In the genomic region with DNA sequence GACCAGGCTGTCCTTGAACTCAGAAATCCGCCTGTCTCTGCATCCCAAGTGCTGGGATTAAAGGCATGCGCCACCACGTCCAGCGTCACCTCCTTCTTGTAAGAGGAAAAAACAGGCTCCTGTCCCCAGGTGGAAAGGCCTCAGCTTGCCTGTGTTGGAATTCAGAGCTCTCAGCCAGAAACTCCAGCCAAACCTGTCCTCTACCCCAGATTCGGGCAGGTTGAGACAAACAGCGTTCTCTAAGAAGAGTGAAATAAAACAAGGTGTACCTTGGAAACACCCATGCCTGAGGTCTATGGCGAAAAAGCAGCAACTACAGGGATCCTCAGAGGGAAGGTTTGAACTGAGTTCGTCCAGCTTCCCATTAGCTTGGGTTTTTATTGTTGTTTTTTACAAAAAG, we compare ENCODE assay signal across 21 mouse cellular contexts. TPM values are rescaled to one million over a fixed set of nuclear protein-coding genes. Genes with fewer than 3 reads are reported as not detected.
DNase-seq lines count a peak whose midpoint lies in the region; ATAC-seq and TF ChIP-seq lines count a peak whose summit lies in the region.
"Had no signal": no experiment of that assay in that cellular context is flagged by ENCODE, and none has a peak within 500 bp of the region (broad histone marks: within the 10 kb centered on the region; RNA-seq: fewer than 3 reads in every experiment).

No protein-coding gene starts in this region.

- H3K36me3 ChIP-seq in embryonic facial prominence, embryonic 14.5 days (ENCODE audit: control insufficient read depth, insufficient read depth, low read length) = no peaks in the 10 kb centered on the region
- H3K36me3 ChIP-seq in embryonic facial prominence, embryonic 10.5 days (replicated peaks) = no peaks in the 10 kb centered on the region
- H3K36me3 ChIP-seq in ES-Bruce4 (ENCODE audit: control insufficient read depth, insufficient read depth, low read length, poor library complexity, severe bottlenecking) = no peaks in the 10 kb centered on the region
- H3K36me3 ChIP-seq in embryonic facial prominence, embryonic 15.5 days = no peaks in the 10 kb centered on the region
- H3K36me3 ChIP-seq in limb, embryonic 15.5 days = no peaks in the 10 kb centered on the region
- H3K36me3 ChIP-seq in hindbrain, embryonic 16.5 days (ENCODE audit: control insufficient read depth, insufficient read depth, low read length) = no peaks in the 10 kb centered on the region
- H3K36me3 ChIP-seq: forebrain, embryonic 10.5 days; heart, embryonic 15.5 days; hindbrain, embryonic 10.5 days had no signal

- no peak overlapping the region for H3K4me3 ChIP-seq in embryonic facial prominence, embryonic 14.5 days (ENCODE audit: low read depth, low read length)
- no peak overlapping the region for H3K4me3 ChIP-seq in embryonic facial prominence, embryonic 10.5 days
- H3K4me3 ChIP-seq in ES-Bruce4 (ENCODE audit: low read depth, low read length) = no peak overlapping the region
- H3K4me3 ChIP-seq in embryonic facial prominence, embryonic 15.5 days (replicated peaks) = no peak overlapping the region
- no peak overlapping the region for H3K4me3 ChIP-seq in limb, embryonic 15.5 days
- no peak overlapping the region for H3K4me3 ChIP-seq in hindbrain, embryonic 16.5 days (ENCODE audit: low read length)
- H3K4me3 ChIP-seq: forebrain, embryonic 10.5 days; heart, adult 2 months; heart, embryonic 15.5 days; hindbrain, embryonic 10.5 days had no signal

- no peaks in the 10 kb centered on the region for H3K27me3 ChIP-seq in embryonic facial prominence, embryonic 14.5 days (replicated peaks; ENCODE audit: control insufficient read depth, insufficient read depth, low read length)
- H3K27me3 ChIP-seq in embryonic facial prominence, embryonic 10.5 days (replicated peaks; ENCODE audit: low read depth, poor library complexity, severe bottlenecking) = no peaks in the 10 kb centered on the region
- H3K27me3 ChIP-seq in ES-Bruce4 (ENCODE audit: control insufficient read depth, insufficient read depth, low read length, poor library complexity, severe bottlenecking) = no peaks in the 10 kb centered on the region
- no peaks in the 10 kb centered on the region for H3K27me3 ChIP-seq in embryonic facial prominence, embryonic 15.5 days
- H3K27me3 ChIP-seq in limb, embryonic 15.5 days = no peaks in the 10 kb centered on the region
- H3K27me3 ChIP-seq in hindbrain, embryonic 16.5 days (replicated peaks; ENCODE audit: control insufficient read depth, insufficient read depth, low read length) = no peaks in the 10 kb centered on the region
- H3K27me3 ChIP-seq: heart, embryonic 15.5 days had no signal

- H3K27ac ChIP-seq in embryonic facial prominence, embryonic 14.5 days (replicated peaks; ENCODE audit: low read depth, low read length) = no peak overlapping the region
- no peak overlapping the region for H3K27ac ChIP-seq in embryonic facial prominence, embryonic 10.5 days (replicated peaks)
- peak overlapping the region; percentile 17 for H3K27ac ChIP-seq in ES-Bruce4 (ENCODE audit: insufficient read depth, low read length)
- peak overlapping the region; percentile 51 for H3K27ac ChIP-seq in embryonic facial prominence, embryonic 15.5 days (replicated peaks)
- peak overlapping the region; percentile 71 for H3K27ac ChIP-seq in limb, embryonic 15.5 days
- no peak overlapping the region for H3K27ac ChIP-seq in hindbrain, embryonic 16.5 days (ENCODE audit: low read depth, low read length)
- H3K27ac ChIP-seq: forebrain, embryonic 10.5 days; heart, adult 2 months; heart, embryonic 15.5 days; hindbrain, embryonic 14.5 days had no signal

- 83% methylated on average over 8 of the region's 8 CpGs for WGBS in embryonic facial prominence, embryonic 14.5 days
- WGBS in embryonic facial prominence, embryonic 10.5 days = 92% methylated on average over 8 of the region's 8 CpGs
- 74% methylated on average over 8 of the region's 8 CpGs for WGBS in embryonic facial prominence, embryonic 15.5 days
- WGBS in limb, embryonic 15.5 days = 74% methylated on average over 8 of the region's 8 CpGs
- 92% methylated on average over 8 of the region's 8 CpGs for WGBS in hindbrain, embryonic 16.5 days

- H3K4me2 ChIP-seq in embryonic facial prominence, embryonic 14.5 days (ENCODE audit: low read depth, low read length) = no peak overlapping the region
- H3K4me2 ChIP-seq in embryonic facial prominence, embryonic 15.5 days (replicated peaks) = no peak overlapping the region
- no peak overlapping the region for H3K4me2 ChIP-seq in limb, embryonic 15.5 days
- no peak overlapping the region for H3K4me2 ChIP-seq in hindbrain, embryonic 16.5 days (ENCODE audit: low read length)
- H3K4me2 ChIP-seq: heart, embryonic 11.5 days; heart, embryonic 15.5 days; hindbrain, embryonic 14.5 days had no signal

- H3K9me3 ChIP-seq in embryonic facial prominence, embryonic 14.5 days (ENCODE audit: control insufficient read depth, low read length) = no peaks in the 10 kb centered on the region
- no peaks in the 10 kb centered on the region for H3K9me3 ChIP-seq in embryonic facial prominence, embryonic 10.5 days
- peaks cover 2% of the 10 kb centered on the region; the same call in 1 of the 2 replicates for H3K9me3 ChIP-seq in ES-Bruce4 (replicated peaks; ENCODE audit: control insufficient read depth, insufficient read depth, low read length, poor library complexity, severe bottlenecking)
- H3K9me3 ChIP-seq in embryonic facial prominence, embryonic 15.5 days (replicated peaks) = no peaks in the 10 kb centered on the region
- no peaks in the 10 kb centered on the region for H3K9me3 ChIP-seq in limb, embryonic 15.5 days
- no peaks in the 10 kb centered on the region for H3K9me3 ChIP-seq in hindbrain, embryonic 16.5 days (ENCODE audit: control insufficient read depth, low read length)
- H3K9me3 ChIP-seq: forebrain, embryonic 10.5 days; heart, embryonic 15.5 days; hindbrain, embryonic 10.5 days had no signal

- no peak overlapping the region for H3K9ac ChIP-seq in embryonic facial prominence, embryonic 14.5 days (ENCODE audit: low read depth, low read length)
- H3K9ac ChIP-seq in ES-Bruce4 (ENCODE audit: low read depth, poor library complexity, severe bottlenecking) = no peak overlapping the region
- H3K9ac ChIP-seq in embryonic facial prominence, embryonic 15.5 days = no peak overlapping the region
- H3K9ac ChIP-seq in limb, embryonic 15.5 days = no peak overlapping the region
- H3K9ac ChIP-seq in hindbrain, embryonic 16.5 days (ENCODE audit: low read depth, low read length) = no peak overlapping the region
- H3K9ac ChIP-seq: heart, embryonic 15.5 days; hindbrain, embryonic 14.5 days had no signal

- no peak for TF ChIP-seq EP300 in ES-Bruce4 (IDR thresholded peaks at IDR 0.05; ENCODE audit: insufficient read depth, low read depth, low read length)

- H3K4me1 ChIP-seq in embryonic facial prominence, embryonic 14.5 days (ENCODE audit: control insufficient read depth, insufficient read depth, low read length) = peaks cover 11% of the 10 kb centered on the region
- peaks cover 25% of the 10 kb centered on the region for H3K4me1 ChIP-seq in embryonic facial prominence, embryonic 10.5 days
- no peaks in the 10 kb centered on the region for H3K4me1 ChIP-seq in ES-Bruce4 (ENCODE audit: control insufficient read depth, insufficient read depth, low read length)
- H3K4me1 ChIP-seq in embryonic facial prominence, embryonic 15.5 days = peaks cover 5% of the 10 kb centered on the region; the same call in 1 of the 2 replicates
- H3K4me1 ChIP-seq in limb, embryonic 15.5 days = peaks cover 13% of the 10 kb centered on the region; the same call in 1 of the 2 replicates
- H3K4me1 ChIP-seq in hindbrain, embryonic 16.5 days (ENCODE audit: control insufficient read depth, insufficient read depth, low read depth, low read length) = no peaks in the 10 kb centered on the region

- peak; percentile 28 for DNase-seq in embryonic facial prominence, embryonic 14.5 days (ENCODE audit: low spot score)
- no peak for DNase-seq in embryonic facial prominence, embryonic 10.5 days (ENCODE audit: low spot score)
- DNase-seq in Muller cell, postnatal 12 days (ENCODE audit: inconsistent ontology term) = no peak
- DNase-seq: adrenal gland, postnatal 14 days; B cell, adult 2 months; cerebellum, adult 18-20 months; cerebellum, adult 9-11 months; gastrocnemius, postnatal 36 days; heart, adult 2 months had no signal

- ATAC-seq in embryonic facial prominence, embryonic 14.5 days (ENCODE audit: low read depth) = no peak
- ATAC-seq in embryonic facial prominence, embryonic 15.5 days (ENCODE audit: insufficient number of reproducible peaks, low FRiP score, low TSS enrichment, low read depth) = no peak
- ATAC-seq in limb, embryonic 15.5 days (ENCODE audit: insufficient number of reproducible peaks, low FRiP score, low TSS enrichment, low read depth) = no peak
- no peak for ATAC-seq in hindbrain, embryonic 16.5 days
- ATAC-seq: CD4-positive, CD25-positive, alpha-beta regulatory T cell, adult 4 months; forebrain, embryonic 14.5 days; intestine, embryonic 16.5 days had no signal

- no peak for TF ChIP-seq POLR2A in ES-Bruce4 (IDR thresholded peaks at IDR 0.05; ENCODE audit: insufficient read depth, low read length)

- no peak for TF ChIP-seq CTCF in ES-Bruce4 (IDR thresholded peaks at IDR 0.05; ENCODE audit: low read depth, low read length)

RNA-seq across cellular contexts. Expression of gene Birc3, which starts 28.0 kb away (rescaled TPM):
- 14.6 and 16.1 TPM in 2 replicates for polyA plus RNA-seq in embryonic facial prominence, embryonic 14.5 days (2014; fragmentation: Nextera tagmentation; extraction: Ambion mirVana)
- polyA plus RNA-seq in embryonic facial prominence, embryonic 10.5 days (2016; fragmentation: Nextera tagmentation; extraction: Ambion mirVana) = 4.5 and 4.6 TPM in 2 replicates
- 6.0 and 9.6 TPM in 2 replicates for polyA plus RNA-seq in ES-Bruce4 (2011; ENCODE audit: insufficient read depth, insufficient read length, low read depth, missing spikeins)
- polyA plus RNA-seq in embryonic facial prominence, embryonic 15.5 days (2015; fragmentation: Nextera tagmentation; extraction: Ambion mirVana) = 15.2 and 17.0 TPM in 2 replicates
- polyA plus RNA-seq in limb, embryonic 15.5 days (2015; fragmentation: Nextera tagmentation; extraction: Ambion mirVana) = 15.9 and 16.6 TPM in 2 replicates
- polyA plus RNA-seq in hindbrain, embryonic 16.5 days (2015; fragmentation: Nextera tagmentation; extraction: Ambion mirVana) = 1.8 and 2.9 TPM in 2 replicates

Comparison
In these comparisons a context has a peak if more than half of its experiments do, and no peak if none do; other contexts are left out.
1. H3K27ac ChIP-seq: peak in ES-Bruce4 (single experiment), embryonic facial prominence, embryonic 15.5 days (single experiment) and limb, embryonic 15.5 days (single experiment); none in embryonic facial prominence, embryonic 14.5 days (single experiment), embryonic facial prominence, embryonic 10.5 days (single experiment) and hindbrain, embryonic 16.5 days (single experiment).